Mouse (Mus musculus): ENCODE results near the gene Adamtsl1.

DNA sequence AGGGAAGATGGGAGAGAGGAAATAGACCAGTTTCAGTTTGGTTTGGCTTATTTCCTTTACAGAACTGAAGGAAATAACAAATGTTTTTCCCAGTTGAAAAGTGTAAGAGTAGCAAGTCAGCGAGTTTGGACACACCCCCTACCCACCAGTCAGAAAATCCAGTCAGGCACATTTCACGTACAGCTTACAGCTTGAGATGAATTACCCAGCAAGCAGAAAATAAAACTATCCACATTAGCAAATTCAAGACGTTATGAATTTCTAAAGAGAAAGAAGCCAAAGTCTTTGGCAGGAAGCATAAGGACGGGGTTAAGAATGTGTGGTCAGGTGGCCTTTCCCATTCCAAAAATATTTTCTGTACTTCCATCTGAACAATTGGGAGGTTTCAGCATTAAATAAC, 838.1 kb downstream of the Adamtsl1 start:
- TF ChIP-seq CTCF (IDR thresholded peaks at IDR 0.05; ENCODE audit: control insufficient read depth, insufficient read depth, low read length) (no peak), POLR2A (IDR thresholded peaks at IDR 0.05; ENCODE audit: borderline replicate concordance, control insufficient read depth, low read depth, low read length) (no peak)

Data from bone marrow, adult 2 months (tissue).